ENCODE assay signal across 35 mouse cellular contexts in the genomic region with DNA sequence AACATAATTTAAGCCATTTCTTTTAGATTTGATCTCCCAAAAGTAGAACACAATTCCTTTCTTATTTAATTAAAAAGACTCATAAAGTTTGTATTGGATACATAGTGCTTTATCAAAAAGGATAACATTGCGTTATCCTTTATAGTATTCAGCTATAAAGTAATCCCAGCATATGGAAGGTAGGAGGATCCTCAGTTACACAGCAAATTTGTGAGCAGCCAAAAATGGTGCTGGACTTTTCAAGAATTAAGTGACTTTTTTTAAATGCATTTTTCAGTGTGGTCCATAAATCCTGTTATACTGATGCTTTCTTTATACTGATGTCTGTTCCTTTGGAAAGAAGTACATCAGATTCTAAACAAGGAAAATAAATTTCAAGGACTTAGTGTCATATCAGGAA.
"Had no signal": no experiment of that assay in that cellular context is flagged by ENCODE, and none has a peak within 500 bp of the region (broad histone marks: within the 10 kb centered on the region; RNA-seq: fewer than 3 reads in every experiment).

No protein-coding gene starts in this region.

- H3K9ac ChIP-seq: heart, embryonic 12.5 days; heart, embryonic 13.5 days; heart, embryonic 15.5 days; hindbrain, embryonic 12.5 days; hindbrain, embryonic 13.5 days; hindbrain, embryonic 14.5 days; hindbrain, embryonic 15.5 days; intestine, embryonic 15.5 days; kidney, embryonic 15.5 days had no signal

- H3K9me3 ChIP-seq: heart, embryonic 10.5 days; heart, embryonic 13.5 days; heart, embryonic 15.5 days; hindbrain, embryonic 10.5 days; hindbrain, embryonic 12.5 days; hindbrain, embryonic 13.5 days; hindbrain, embryonic 15.5 days; intestine, embryonic 15.5 days; kidney, embryonic 15.5 days had no signal

- DNase-seq: heart, postnatal 10 days; heart, postnatal 14 days; heart, postnatal 36 days; heart, postnatal 4 days; kidney, adult 11 months; kidney, adult 18-20 months; kidney, adult 2 months; kidney, adult 8-10 months; kidney, adult 9 months; kidney, postnatal 10 days; kidney, postnatal 14 days; kidney, postnatal 25 days; kidney, postnatal 36 days; kidney, postnatal 4 days; layer of hippocampus, adult 9-11 months; layer of hippocampus, postnatal 36 days had no signal

- H3K4me3 ChIP-seq: heart, embryonic 10.5 days; heart, embryonic 12.5 days; heart, embryonic 13.5 days; heart, embryonic 15.5 days; hindbrain, embryonic 10.5 days; hindbrain, embryonic 12.5 days; hindbrain, embryonic 13.5 days; hindbrain, embryonic 15.5 days; intestine, embryonic 15.5 days; kidney, embryonic 15.5 days; layer of hippocampus, adult 2 months; left cerebral cortex, adult 2 months had no signal

- H3K36me3 ChIP-seq: hindbrain, embryonic 15.5 days had no signal

- ATAC-seq: hindbrain, embryonic 16.5 days; hindbrain, postnatal 0 days; inflammation-experienced regulatory T-cells, adult 6 months; intestine, embryonic 15.5 days; intestine, embryonic 16.5 days had no signal

- H3K27ac ChIP-seq: heart, embryonic 10.5 days; heart, embryonic 13.5 days; heart, embryonic 15.5 days; hindbrain, embryonic 10.5 days; hindbrain, embryonic 12.5 days; hindbrain, embryonic 13.5 days; hindbrain, embryonic 14.5 days; hindbrain, embryonic 15.5 days; hindbrain, postnatal 0 days; intestine, embryonic 15.5 days; kidney, embryonic 15.5 days; kidney, postnatal 0 days; layer of hippocampus, adult 2 months; left cerebral cortex, adult 2 months had no signal

- H3K27me3 ChIP-seq: heart, embryonic 12.5 days; heart, embryonic 13.5 days; heart, embryonic 15.5 days; hindbrain, embryonic 12.5 days; hindbrain, embryonic 13.5 days; hindbrain, embryonic 15.5 days; intestine, embryonic 15.5 days; kidney, embryonic 15.5 days had no signal

- H3K4me1 ChIP-seq: hindbrain, embryonic 10.5 days had no signal

- H3K4me2 ChIP-seq: heart, embryonic 11.5 days; heart, embryonic 12.5 days; heart, embryonic 13.5 days; heart, embryonic 15.5 days; hindbrain, embryonic 12.5 days; hindbrain, embryonic 13.5 days; hindbrain, embryonic 14.5 days; hindbrain, embryonic 15.5 days; intestine, embryonic 15.5 days; kidney, embryonic 15.5 days had no signal
